Mouse (Mus musculus): ENCODE measurements around the gene Mrpl35.

Gene Mrpl35

DNA sequence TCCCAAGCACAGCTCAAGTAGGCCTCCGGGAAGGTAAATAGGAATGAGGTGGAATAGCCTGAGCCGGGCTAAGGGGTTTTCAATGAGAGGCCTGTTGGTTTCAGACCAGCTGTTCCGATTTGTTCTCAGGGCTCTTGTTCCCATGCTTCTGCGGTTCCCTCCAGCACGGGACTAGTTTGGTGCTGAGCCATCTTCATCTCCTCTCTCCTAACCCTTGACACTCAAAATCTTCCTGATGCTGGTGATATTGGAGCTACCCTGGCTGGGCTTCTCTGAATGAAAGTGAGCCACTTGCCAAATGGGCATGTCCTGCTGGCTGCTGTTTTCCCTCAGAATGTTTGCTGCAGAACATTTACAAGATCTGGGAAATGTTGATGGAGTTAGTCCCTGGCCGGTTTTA lies 35.0 kb downstream of the Mrpl35 start:
- no peak for DNase-seq

DNA sequence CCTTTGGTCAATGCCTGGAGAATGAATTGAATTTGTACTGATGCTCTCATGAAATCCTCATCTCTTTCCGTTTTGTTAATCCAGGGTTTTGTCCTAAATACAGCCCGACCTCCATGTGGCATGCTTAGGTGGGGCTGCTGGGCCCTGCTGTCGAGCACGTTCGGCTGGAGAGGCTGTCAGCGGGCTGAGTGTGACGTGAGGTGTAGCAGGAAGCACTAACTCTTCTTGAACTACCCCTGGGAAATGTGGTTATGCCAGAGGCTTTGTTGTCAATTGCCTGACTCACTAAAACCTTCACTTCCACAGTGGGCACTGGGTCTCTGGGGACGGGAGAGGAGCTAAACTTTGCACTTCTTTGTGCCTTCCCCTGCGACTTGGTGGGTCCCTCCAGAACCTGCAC lies 38.4 kb downstream of the Mrpl35 start:
- no peak for DNase-seq

DNA sequence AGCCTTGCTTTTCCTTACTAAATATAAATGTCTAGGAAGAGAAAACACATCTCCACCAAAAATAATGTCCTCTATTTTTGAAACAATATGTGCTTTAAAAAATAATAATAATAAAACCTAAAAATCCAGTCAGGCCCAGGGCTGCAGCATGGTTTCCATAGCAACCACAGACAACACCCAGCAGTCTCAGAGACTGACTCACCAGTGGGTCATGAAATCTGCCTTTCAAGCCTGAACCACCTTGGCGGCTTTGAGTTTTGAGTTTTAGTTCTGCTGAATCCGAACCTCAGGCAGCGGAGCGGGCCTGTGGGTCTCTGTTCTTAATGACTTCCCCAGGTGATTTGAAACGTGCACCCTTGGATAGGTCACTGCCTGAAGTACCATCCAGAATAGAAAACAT lies 43.6 kb downstream of the Mrpl35 start:
- DNase-seq, result no peak

GRCm38 (mm10) chr6:71780431-71780830 lies 46.3 kb downstream of the Mrpl35 start:
- no peak for DNase-seq

GRCm38 (mm10) chr6:71779831-71780230 lies 46.9 kb downstream of the Mrpl35 start:
- DNase-seq, result no peak

GRCm38 (mm10) chr6:71778016-71778415 lies 48.8 kb downstream of the Mrpl35 start:
- DNase-seq, result no peak

DNA sequence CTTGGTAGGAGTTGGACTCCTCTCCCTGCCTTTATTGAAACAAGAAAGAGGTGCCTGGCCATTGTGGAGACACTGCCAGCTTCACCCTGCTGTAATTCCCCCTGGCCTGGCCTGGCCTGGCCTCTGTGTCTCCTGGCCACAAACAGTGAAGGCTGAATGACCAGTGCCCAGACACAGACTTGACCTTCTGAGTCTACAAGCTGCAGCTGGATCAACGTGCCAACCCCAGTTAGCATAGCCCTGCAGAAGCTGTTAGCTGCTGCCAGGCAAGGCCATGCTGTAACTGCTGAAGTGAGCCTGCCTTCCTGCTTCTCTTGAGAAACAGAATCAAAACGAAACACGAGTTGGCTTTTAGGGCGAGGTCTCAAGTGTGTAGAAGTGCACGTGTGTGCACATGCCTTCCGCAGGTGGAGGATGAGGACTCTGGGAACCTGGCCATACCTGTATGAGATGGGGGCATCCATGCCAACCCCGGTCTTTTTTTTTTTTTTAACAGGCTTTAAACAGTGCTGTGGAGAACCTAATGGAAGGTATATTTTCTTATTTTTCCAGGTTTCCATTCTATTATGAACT lies 54.0 kb downstream of the Mrpl35 start:
- DNase-seq, result no peak

DNA sequence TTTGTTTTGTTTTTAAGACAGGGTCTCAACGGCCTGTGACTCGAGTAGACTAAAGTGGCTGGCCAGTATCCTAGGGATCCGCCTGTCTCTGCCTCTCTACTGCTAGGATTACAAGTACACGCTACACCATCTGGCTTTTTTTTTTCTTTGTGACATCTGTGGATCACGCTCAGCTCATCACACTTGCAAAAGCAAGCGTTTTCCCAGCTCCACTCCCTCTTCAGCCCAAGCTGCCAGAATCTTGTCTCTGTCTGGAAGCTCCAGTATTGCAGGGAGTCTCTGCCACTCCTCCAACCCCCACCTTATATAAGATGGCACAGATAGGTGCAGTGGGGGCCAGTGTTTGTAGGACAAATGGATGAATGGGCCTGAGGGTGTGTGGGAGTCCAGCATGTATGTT lies 54.6 kb downstream of the Mrpl35 start:
- DNase-seq, result no peak

DNA sequence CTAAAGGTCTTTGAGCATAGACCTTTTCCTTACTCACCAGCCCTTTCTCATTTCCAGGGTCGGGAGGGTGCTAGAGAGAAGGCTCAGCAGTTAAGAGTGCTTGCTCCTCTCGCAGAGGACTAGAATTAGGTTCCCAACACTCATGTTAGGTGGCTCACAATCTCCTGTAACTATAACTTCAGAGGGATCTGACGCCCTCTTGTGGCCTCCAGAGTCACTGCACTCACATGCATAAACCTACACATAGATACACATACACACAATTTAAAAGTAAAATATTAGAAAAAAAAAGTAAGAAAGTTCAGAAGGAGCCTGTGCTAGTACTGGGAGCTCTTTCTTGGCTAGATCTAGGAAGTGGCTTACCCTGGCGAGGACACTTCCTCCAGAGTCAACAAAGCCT lies 55.5 kb downstream of the Mrpl35 start:
- DNase-seq, result no peak

- DNase-seq, result no peak
Measured at GRCm38 (mm10) chr6:71770856-71771255, 55.9 kb downstream of the Mrpl35 start.

GRCm38 (mm10) chr6:71769901-71770690 lies 56.7 kb downstream of the Mrpl35 start:
- no peak for DNase-seq

- no peak for DNase-seq
Measured at GRCm38 (mm10) chr6:71767761-71768160, 59.0 kb downstream of the Mrpl35 start.

All from spleen, adult 18-20 months (tissue).